Mouse (Mus musculus) right cerebral cortex, postnatal 10 days (tissue): ENCODE data around the gene Chid1.

Experiments
- DNase-seq, 2 experiments: peaks; one replicate each; pipeline ENCODE4 v3.0.0; 2021; ENCODE audit warnings: low spot score in 2 of 2

Chid1 gene

DNA sequence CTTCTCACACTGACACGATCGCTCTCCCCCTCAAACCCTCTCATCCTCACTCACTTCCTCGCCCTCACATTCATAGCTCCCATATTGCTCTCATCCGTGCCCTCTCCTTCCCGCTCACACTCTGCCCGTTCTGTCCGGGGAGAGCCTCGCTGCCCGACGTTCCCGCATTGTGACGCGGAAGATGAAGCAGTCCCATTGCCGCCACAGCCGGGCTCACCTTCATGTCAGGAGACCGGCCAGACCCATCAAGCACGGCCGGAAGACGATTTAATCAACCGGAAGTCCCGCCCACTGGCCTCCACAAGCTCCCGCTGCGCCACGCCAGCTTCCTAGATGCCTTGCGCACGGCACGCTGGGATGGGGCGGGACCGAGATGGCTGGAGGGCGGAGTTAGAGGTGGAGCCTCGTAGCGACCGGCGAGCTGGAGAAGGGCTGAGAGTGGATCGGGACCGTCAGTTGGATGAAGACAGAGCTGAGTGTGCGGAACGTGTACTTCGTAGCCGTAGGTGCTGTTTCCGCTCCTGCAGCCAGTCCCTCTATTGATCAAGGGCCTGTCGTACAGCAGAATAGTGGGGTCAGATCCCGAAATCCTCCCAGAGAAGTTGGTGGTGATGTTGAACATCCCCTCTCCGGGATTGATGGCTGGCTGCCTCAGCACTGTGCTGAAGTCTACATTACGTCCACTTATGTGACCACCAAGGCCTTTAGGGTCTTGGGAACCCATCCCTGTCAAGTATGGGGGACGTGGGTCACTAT lies at the start of gene Chid1:
TSS of gene Chid1 (minus strand) at position 302 of the 756 bp plus-strand sequence.
- peak; percentile 98 for DNase-seq

DNA sequence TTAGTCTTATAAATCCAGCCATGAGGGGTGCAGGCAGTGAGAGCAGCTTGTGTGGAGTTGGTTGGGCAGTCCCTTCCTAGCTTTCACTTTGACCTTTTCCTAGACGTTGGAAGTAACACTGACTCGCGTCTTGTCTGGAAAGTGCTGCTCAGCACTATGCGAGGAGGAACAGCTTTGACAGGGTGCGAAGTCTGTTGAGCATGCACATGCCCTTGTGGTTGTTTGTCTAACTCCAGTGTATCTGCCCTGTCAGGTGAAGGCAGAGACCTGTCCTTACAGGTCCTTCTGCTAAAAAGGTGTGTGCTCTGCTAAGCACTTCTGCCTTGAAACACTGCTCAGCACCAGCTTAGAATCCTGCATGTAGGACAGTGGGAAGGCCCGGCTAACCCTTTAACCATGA lies 49.2 kb upstream of the Chid1 start:
- DNase-seq: no peak

DNA sequence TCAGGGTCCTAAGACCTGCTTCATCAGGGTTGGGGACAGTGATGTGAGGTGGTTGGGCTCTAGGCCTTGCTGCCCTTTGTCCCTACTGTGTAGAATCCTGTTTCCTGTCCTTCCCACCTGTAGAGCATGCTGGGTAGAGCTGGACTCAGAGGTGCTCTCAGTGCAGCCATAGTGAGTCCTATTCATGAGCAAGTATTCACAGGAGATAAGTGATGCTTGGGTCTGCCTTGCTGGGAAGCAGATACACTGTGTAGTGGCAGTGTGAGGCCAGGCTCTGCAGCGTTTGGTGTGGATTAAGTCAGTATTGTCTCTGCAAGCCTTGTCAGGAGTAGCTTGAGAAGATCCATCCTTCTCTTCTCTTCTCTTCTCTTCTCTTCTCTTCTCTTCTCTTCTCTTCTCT lies 46.2 kb upstream of the Chid1 start:
- DNase-seq: no peak

DNA sequence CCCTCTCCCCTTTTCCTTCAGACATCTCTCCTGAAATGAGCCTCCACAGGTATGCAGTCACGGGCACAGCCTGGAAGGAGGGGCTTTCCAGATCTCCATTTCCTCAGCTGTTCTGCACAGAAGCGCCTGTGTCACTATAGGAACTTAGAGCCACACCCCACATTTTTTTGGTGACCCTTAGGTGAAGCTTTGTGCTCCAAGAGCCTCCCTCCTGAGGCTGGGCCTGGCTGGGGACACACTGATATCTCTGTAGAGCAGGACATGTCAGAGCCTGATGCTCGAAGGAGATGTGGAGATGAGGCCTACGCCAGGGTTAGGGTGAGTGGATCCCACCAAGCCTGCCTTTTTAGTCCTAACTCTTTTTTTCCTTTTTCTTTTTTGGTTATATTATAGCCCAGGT lies 45.6 kb upstream of the Chid1 start:
- DNase-seq: no peak

DNA sequence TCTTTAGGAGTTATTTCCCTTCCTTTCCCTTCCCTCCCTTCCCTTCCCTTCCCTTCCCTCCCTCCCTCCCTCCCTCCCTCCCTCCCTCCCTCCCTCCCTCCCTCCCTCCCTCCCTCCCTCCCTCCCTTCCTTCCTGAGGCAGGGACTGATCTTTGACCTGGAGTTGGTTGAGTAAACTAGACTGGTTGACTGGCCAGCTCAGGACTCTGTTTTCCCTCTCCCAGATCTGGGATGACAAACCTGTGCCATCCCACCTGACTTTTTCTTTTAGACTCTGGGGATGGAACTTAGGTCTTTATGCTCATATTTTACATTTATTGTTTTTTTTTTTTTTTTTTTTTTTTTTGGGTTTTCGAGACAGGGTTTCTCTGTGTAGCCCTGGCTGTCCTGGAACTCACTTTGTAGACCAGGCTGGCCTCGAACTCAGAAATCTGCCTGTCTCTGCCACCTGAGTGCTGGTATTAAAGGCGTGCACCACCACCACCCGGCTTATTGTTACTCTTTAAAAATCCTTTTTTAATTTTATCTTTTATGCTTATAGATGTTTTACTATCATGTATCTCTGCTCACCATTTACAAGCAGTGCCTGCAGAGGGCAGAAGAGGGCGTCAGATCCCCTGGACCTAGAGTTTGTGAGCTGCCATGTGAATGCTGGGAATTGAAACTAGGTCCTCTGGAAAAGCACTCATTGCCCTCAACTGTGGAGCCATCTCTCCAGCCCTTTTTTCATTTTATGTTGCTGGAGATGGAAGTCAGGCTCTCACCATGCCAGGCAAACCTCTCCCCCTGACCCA lies 44.6 kb upstream of the Chid1 start:
- no peak for DNase-seq

DNA sequence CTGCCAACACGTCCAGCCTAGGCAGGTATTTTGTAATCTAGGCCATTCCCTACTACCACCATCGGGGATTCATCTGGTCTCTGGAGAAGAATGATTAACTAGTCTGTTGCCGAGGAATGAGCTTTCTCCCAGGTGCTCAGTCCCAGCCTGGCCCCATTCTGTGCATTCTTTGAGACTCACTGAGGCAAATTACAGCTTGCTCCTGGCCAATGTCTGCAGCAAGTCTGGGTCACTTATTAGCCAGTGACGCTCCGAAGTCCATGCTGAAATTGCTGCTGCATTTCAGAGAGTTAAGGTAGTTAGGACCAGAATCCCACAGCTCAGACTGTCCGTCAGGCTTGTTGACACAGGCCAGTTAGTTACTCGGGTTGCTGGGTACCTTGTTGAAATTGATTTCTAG lies 41.7 kb upstream of the Chid1 start:
- no peak for DNase-seq

DNA sequence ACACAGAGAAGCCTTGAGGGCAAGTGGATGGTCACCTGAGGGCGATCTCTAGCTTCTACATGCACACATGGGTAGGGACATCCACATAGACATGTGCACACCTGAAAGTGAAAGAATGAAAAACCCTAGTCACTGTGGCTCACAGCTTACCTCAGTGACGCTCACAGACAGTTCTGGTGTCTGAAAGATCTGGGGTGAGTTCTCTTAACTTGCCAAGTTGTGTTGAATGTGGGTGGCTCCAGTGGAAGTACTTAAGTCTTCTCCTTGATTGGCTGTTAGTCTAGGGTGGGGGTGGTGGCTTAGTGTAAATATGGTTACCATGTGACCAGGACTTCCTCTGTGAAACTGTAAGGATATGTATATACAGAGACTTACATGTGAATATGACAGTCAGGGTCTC lies 39.3 kb upstream of the Chid1 start:
- DNase-seq: no peak

DNA sequence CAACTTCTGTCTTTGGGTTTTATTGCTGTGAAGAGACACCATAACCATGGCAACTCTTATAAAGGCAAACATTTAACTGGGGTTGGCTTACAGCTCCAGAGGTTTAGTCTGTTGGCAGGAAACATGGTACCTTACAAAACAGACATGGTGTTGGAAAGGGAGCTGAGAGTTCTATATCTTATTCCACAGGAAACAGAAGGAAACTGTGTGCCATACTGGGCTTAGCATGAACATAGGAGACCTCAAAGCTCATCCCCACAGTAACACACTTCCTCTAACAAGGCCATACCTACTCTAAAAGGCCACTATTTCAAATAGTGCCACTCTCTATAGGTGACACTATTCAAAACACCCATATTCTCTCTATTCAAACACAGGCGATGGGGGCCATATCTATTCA lies 38.9 kb upstream of the Chid1 start:
- no peak for DNase-seq

DNA sequence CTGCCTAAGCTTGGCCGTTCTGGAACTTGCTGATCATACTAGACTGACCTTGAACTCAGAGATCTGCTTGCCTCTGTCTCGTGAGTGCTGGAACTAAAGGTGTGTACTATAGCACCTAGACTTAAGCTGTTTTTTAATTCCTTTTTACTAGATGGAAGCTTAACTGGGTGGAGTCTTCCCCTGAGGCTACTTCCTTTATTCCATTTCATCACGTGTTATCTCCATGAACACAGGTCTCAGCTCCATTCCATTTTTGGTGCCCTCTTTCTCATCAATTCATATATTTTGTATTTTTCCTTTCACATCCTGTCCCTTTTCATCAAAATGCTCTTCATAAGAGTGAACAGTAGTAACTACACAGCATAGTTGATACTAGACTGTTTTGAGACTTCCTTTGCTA lies 38.1 kb upstream of the Chid1 start:
- no peak for DNase-seq

DNA sequence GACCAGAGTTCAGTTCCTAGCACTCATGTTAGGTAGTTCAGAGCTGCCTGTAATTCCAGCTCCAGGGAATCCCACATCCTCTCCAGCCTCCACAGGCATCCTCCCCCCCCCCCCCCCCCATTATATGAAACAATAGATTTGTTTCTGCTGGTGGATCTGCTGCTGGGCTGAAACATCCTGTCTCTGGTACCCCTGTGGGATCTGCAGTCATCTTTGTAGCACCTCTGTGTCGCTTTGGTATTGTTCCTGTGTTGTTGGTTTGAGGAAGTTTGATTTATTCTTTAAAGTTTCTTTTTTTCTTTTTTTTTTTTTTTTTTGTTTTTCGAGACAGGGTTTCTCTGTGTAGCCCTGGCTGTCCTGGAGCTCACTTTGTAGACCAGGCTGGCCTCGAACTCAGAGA lies 35.8 kb upstream of the Chid1 start:
- DNase-seq: no peak

DNA sequence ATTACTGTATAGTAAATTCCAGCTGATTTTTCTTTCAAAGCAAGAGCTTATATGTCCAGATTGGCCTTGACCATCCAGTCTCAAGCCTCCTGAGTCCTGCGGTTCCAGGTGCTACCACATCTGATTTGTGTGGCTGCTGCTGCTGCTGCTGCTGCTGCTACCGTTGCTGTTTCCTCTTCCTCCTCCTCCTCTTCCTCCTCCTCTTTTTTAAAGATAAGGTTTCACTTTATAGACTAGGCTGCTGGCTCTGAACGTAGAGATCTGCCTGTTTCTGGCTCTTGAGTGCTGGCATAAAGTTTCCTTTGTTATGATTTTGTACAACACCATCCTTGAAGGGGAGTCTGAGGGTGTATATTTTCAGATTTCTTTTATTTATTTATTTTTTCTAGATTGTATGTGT lies 34.4 kb upstream of the Chid1 start:
- no peak for DNase-seq

DNA sequence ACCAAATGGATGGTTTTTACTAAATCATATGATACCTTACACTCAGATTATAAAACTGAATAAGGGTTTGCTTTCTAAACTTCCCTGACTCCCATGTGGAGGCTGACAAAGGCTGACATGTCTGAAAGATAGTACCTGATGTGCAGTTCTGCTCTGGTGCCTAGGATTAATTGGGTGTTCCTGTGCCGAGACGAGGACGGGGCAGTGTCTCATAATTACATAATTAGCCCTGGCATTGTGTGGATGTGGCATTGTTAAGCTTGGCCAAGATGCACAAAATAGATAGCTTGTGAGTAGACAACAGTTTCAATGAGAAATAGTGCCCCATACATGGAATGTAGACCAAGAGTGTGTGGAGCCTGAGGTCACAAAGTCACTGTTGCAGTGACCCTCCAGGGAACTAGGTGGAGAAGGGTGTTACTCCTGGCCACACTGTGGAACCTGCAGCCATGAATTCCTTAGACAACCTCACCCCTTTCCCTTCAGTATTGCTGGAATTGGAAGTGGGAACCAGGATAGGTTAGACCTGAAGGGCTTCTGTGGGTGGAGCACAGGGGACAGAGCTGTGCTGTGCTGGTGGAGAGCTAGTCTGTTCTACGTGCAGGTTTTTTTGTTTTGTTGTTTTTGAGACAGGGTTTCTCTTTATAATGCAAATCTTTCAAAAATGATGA lies 31.1 kb upstream of the Chid1 start:
- DNase-seq: no peak

DNA sequence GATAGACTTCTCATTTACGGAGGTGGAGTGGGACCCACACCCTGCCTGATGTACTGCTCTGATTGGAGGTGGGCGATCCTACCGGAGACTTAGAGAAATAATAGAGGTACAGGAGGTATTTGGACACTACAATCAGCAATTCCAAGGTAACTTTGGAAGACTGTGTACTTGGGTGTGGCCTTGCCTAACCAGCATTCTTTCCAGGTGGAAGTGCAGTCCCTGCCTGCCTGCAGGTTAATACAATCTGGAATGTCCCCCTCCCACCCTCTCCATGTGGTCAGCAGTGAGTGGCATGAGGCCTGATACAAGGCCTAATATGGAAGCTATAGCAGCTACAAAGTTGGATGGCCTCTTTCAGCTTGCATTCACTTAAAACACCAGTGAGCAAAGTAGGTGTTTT lies 30.3 kb upstream of the Chid1 start:
- no peak for DNase-seq

DNA sequence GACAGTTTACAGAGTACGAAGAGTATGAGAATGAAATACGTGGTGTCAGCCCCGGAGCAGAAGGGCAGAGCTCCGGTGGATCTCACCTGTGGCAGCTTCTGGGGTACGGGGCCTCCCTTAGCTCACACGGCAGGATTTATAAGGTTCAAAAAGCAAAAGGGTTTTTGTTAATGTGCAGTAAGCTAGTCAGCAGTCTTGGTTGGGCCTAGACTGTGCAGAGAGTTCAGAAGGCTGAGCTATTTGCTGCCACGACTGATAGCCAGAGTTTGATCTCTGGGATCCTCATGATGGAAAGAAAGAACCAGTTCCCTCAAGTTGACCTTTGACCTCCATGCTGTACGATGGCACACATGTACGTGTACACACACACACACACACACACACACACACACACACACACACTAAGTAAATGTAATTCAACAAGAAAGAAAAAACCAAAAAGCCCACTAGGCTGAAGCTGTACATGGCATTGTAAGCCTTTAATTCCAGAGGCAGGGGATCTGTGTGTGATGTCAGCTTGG lies 29.7 kb upstream of the Chid1 start:
- DNase-seq: no peak

DNA sequence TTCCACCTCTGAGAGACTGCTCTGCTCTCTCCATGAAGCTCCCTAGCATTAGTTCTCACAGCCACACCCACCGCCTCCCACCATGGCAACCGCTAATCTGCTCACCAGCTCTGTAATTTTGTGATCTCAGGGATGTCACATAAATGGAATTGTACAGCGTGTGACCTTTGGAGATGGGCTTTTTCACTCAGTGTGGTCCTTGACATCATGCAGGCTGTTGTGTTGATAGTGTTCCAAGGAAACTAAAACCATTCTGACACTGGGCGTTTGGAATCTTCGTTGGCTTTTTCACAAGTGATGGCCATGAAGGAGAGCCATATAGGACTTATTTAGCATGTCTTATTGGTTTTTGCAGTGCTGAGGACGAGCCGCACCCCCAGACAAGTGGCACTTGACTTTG lies 26.9 kb upstream of the Chid1 start:
- no peak for DNase-seq

DNA sequence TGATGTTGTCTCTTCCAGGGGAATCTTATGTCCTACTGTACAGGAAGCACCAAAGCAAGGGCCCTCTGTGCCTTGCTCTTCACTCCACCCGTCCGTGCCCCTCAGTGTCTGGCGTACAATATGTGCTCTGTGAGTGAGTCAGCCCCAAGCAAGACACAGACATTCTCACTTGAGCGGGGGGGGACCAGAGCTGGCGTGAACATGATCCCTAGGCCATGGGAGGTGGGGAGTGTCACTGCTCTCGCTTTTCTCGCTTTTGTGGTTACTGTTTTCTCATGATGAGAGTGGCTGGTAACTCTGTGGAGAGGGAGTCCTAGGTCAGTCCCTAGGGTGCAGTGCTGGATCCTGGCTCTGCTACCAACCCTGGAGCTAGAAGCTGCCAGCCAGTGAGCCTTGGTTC lies 24.9 kb upstream of the Chid1 start:
- no peak for DNase-seq

DNA sequence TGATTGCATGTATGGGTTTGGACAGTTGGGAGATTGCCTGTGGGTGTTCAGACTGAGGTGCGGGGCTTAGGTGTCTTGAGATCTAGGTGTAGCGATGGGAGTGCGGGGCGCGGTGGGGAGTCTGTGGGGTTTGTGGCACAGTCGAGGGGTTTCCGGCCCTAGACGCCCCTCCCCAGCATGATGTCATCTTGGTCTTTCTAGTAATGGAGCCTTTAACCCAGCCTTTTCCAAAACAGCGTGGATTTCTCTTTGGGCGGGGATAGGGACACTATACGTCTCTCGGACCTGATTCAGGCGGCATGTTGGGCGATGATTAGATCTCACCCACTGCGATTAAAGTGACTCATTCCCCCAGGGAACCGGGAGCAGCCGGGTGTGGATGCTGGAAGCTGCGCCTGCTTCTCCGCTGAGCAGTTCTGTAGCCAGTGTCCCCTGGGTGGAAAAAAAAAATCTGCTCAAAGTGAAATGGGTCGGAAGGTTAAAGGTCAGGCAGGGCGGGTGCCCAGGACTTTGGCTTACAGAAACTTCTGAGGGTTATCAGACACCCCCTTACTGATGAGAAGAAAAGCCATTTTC lies 23.3 kb upstream of the Chid1 start:
- DNase-seq: peak; percentile 70 to 80

DNA sequence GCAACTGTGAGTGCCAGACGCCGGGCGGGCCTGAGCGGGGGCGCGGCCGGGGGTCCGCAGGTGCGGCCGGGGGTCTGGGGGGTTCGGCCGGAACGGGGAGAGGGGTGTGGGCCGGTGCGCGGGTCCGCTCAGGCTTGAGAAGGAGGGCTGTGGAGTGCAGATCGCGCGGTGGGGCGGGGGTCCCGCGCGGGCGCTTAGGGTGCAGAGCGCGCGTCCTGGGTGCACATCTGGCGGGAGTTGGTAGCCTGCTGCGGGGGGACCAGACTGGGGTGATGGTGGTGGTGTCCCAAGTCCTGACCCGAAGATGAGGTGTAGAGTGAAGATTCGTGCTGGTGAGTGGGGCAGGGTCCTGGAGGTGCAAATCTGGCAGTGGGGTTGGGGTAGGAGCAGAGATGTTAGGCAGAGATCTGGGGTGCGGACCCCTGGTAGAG lies 22.8 kb upstream of the Chid1 start:
- DNase-seq: no peak

DNA sequence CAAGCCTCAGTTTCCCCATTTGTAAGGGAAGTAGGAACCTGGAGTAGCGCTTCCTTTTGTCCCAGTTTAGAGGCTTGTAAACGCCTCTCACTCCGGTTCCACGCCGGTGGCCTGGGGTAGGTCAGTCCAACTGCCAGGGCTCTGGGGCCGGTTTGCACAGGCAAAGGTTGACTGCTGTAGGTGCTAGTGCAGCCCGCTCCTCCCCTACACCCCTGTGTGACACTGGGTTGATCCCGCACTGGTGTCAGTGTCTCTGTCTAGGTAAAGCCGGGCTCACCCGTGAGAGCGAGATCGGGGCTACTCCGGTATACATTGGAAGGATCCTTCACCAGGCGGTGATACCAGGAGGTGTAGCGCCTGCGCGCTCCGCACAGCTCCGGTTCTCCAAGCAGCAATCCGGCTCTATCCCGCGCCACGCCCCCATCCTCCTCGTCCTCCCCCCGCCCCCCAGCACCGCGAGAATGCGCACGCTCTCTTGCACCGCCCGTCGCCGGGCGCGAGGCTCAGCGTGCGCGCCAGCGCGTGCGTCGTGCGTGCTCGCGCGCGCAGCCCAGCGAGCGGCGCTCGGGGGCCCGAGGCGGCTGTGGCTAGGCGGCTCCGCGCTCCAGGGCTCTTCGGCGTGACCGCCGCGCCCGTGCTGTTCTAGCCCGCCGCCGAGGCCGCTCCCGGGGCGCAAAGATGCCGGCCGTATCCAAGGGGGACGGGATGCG lies 22.2 kb upstream of the Chid1 start, which contains the start of gene Ap2a2:
TSS of gene Ap2a2 (plus strand) at position 492 of the 710 bp plus-strand sequence.
- peak; percentile 95 for DNase-seq

DNA sequence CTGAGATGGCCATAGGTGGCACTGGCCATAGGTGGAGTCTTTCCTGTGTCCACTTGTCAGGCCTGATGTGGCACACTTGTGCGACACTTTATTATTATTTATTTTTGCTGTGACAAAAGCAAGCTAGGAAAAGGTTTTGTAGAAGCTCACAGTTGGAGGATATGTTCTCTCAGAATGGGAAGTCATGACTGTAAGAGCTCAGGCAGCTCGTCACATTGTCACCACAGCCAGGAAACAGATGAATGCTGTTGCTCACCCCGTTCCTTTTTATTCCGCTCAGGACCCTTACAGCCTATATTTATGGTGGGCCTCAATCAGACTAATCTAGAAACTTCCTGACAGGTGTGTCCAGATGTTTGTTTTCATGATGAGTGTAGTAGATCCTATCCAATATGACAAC lies 20.8 kb upstream of the Chid1 start:
- DNase-seq: no peak

DNA sequence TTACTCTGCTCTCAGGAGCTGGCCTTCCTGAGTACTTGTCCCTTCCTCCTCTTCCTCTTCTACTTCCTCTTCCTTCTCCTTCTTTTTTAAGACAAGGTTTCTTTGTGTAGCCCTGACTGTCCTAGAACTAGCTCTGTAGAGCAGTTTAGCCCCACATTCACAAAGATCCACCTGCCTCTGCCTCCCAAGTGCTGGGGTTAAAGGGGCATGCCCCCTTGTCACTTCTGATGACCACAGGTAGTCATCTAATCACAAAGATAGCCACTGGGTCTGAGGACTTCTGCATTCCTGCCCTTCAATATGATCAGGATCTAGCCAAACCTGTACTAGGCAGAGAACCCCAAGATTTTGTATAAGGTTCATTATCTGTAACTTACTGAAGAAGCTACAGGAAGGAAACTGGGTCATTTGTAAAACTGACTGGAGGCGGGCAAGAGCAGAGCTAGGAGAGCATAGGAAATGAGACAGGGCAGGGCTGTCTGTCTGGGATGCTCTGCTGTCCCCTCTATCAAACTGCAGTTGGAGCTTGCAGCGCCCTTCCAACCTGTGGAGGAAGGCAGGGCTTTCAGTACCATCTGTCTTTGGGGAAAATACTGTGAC lies 20.2 kb upstream of the Chid1 start:
- DNase-seq: no peak
